Mouse (Mus musculus) heart, embryonic 15.5 days (tissue): ENCODE measurements around the gene Jmy. TPM values are rescaled to one million over a fixed set of nuclear protein-coding genes. Genes with fewer than 3 reads are reported as not detected.

Experiments used
- ATAC-seq: fragments of 200-750 bp; cut with Nextera tagmentation; replicated peaks from 2 replicates; pipeline ENCODE4 v1.8.0; 2017; ENCODE audit warnings: low read depth, moderate TSS enrichment; ENCODE audit not compliant: insufficient number of reproducible peaks, insufficient read depth, low FRiP score
- H3K27ac ChIP-seq: fragments of 300-500 bp; sonication (generic); 2 replicates; pipeline ENCODE4 v1.5.1; 2015; ENCODE audit warnings: mild to moderate bottlenecking, inconsistent platforms
- H3K27me3 ChIP-seq: fragments of 300-500 bp; sonication (generic); 2 replicates; pipeline ENCODE4 v1.6.1; 2015; ENCODE audit warnings: inconsistent platforms
- H3K36me3 ChIP-seq: fragments of 300-500 bp; sonication (generic); 2 replicates; pipeline ENCODE4 v1.6.1; 2015; ENCODE audit warnings: mild to moderate bottlenecking, inconsistent platforms
- H3K4me1 ChIP-seq: fragments of 300-500 bp; sonication (generic); replicated peaks from 2 replicates; pipeline ENCODE4 v1.6.1; 2015; ENCODE audit warnings: inconsistent platforms
- H3K4me2 ChIP-seq: fragments of 300-500 bp; sonication (generic); 2 replicates; pipeline ENCODE4 v1.6.1; 2015; ENCODE audit warnings: inconsistent platforms, mild to moderate bottlenecking, moderate library complexity
- H3K4me3 ChIP-seq: fragments of 300-500 bp; sonication (generic); 2 replicates; pipeline ENCODE4 v1.5.1; 2015; ENCODE audit warnings: mild to moderate bottlenecking, inconsistent platforms
- H3K9ac ChIP-seq: fragments of 300-500 bp; sonication (generic); 2 replicates; pipeline ENCODE4 v1.6.1; 2015; ENCODE audit warnings: mild to moderate bottlenecking, inconsistent platforms
- H3K9me3 ChIP-seq: fragments of 300-500 bp; sonication (generic); replicated peaks from 2 replicates; pipeline ENCODE4 v1.6.1; 2016; ENCODE audit warnings: inconsistent platforms
- WGBS: fragments of 180-500 bp; shearing (Covaris S2); methylation state at CpG from one replicate; pipeline ENCODE4 v1.1.7; 2015; ENCODE audit warnings: mixed read lengths; 5-methylcytosine and 5-hydroxymethylcytosine counted together
- polyA plus RNA-seq: library from polyadenylated mRNA; unstranded; fragments of >200 nt; fragmentation: Nextera tagmentation; extraction: Ambion mirVana; gene quantifications from 2 replicates; pipeline ENCODE4 v1.2.1, GENCODE M21; 2015

The Jmy gene
- polyA plus RNA-seq, 1 experiment from 2014 or later = 5.9 TPM

DNA sequence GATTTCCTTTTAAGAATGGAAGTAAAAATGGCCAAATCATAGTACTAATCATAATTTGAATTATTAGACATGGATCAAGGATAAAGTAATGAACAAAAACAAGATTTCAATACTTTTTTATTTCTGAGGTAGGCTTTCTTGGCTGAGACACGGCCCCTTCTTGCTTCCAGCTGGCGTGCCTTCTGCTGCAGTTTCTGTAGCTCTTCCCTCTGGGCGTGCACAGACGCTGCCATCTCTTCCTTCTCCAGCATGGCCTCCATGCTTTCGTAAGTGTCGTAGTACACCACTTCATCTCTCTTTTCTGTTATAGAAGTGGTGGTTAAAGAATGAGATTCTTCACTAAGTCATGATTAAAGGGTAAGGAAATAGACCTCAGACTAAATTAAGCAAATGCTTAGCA is 46.3 kb downstream of the Jmy start:
- Histone ChIP-seq H3K27ac (no peak overlapping the region), H3K9me3 (no peaks in the 10 kb centered on the region), H3K4me3 (no peak overlapping the region), H3K4me2 (no peak overlapping the region), H3K36me3 (peaks cover 34% of the 10 kb centered on the region), H3K4me1 (no peaks in the 10 kb centered on the region), H3K9ac (no peak overlapping the region), H3K27me3 (no peaks in the 10 kb centered on the region)
- no peak for ATAC-seq
- WGBS = 96% methylated on average over 6 of the region's 6 CpGs

DNA sequence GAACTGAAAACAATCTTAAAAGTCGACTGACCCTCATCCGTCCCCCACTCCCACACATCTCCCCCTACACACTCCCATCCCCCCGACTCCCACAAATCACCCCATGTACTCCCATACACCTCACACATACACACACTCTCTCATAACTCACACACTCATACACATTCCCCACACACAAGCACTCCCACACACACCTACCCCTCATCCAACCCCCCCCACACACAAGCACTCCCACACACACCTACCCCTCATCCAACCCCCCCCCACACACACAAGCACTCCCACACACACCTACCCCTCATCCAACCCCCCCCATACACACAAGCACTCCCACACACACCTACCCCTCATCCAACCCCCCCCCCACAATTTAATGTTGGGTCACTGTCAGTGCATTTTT is 59.4 kb downstream of the Jmy start:
- Histone ChIP-seq H3K4me1 (no peaks in the 10 kb centered on the region), H3K27ac (no peak overlapping the region), H3K4me2 (no peak overlapping the region), H3K4me3 (no peak overlapping the region), H3K9ac (no peak overlapping the region), H3K9me3 (no peaks in the 10 kb centered on the region), H3K27me3 (no peaks in the 10 kb centered on the region), H3K36me3 (peaks cover 20% of the 10 kb centered on the region)
- no peak for ATAC-seq
- 74% methylated on average over 3 of the region's 3 CpGs for WGBS

DNA sequence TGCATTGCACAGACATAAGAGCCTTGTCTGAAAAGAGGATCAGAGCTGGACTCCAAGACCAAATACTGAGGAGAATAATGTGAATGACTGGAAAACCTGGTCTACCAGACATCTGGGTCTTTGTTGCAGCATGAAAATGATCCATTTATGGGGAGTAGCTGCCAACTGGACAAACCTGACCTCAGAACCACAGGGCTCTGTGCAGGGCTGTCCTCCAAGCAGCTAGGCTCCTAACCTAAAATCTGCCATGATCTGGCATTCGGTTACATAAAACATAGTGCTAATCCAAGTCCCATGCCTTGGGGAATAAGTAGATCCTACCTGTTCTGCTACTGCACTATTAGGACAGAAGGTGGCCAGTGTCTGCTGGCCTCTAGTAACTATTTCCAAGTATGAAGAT is 70.4 kb downstream of the Jmy start:
- H3K4me2 ChIP-seq = no peak overlapping the region
- H3K27me3 ChIP-seq = no peaks in the 10 kb centered on the region
- no peaks in the 10 kb centered on the region for H3K9me3 ChIP-seq
- peaks cover 7% of the 10 kb centered on the region; the same call in 1 of the 2 replicates for H3K36me3 ChIP-seq
- ATAC-seq = no peak
- H3K9ac ChIP-seq = no peak overlapping the region
- WGBS = 97% methylated on average over 1 of the region's 1 CpGs
- H3K27ac ChIP-seq = no peak overlapping the region
- H3K4me3 ChIP-seq = no peak overlapping the region
- H3K4me1 ChIP-seq = 0 out of 2 replicates have a peak, but pooled peaks cover 2% of the 10 kb centered on the region

DNA sequence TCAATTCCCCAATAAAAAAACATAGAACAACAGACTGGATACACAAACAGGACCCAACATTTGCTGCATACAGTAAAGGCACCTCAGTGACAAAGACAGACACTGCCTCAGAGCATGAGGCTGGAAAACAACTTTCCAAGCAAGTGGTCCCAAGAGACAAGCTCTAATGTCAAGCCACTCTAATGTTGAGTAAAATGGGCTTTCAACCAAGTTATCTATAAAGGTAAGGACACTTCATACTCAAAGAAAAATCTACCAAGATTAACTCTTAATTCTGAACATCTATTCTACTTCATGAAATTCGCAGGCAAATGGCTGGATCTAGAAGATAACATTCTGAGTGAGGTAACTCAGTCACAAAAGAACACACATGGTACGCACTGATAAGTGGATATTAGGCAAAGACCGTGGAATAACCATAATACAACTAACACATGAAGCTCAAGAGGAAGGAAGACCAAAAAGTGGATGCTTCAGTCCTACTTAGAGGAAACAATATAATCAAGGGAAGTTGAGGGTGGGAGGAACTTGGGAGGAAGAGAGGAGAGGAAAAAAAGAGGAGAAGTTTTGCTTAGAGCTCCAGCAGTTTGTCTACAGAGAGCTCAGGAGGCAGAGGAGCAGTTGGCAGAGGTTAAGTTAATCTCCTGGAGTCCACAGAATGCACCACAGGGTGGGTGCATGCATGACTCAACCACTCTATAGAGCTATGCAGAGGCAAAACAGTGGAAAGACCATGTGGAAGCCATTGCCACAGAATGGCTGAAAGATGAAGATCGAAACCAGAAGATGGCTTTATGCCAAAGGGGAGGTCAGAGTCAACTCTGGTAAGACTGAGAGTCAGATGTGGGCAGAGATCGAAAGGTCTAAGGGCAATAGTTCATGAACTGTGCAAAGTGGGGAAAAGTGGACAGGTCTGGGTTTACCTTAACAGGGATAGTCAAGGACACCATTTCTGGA is 71.4 kb downstream of the Jmy start:
- Histone ChIP-seq H3K4me2 (no peak overlapping the region), H3K9me3 (no peaks in the 10 kb centered on the region), H3K4me1 (0 out of 2 replicates have a peak, but pooled peaks cover 2% of the 10 kb centered on the region), H3K9ac (no peak overlapping the region), H3K4me3 (no peak overlapping the region), H3K27ac (no peak overlapping the region), H3K36me3 (peaks cover 3% of the 10 kb centered on the region; the same call in 1 of the 2 replicates), H3K27me3 (no peaks in the 10 kb centered on the region)
- 85% methylated on average over 5 of the region's 5 CpGs for WGBS
- no peak for ATAC-seq

DNA sequence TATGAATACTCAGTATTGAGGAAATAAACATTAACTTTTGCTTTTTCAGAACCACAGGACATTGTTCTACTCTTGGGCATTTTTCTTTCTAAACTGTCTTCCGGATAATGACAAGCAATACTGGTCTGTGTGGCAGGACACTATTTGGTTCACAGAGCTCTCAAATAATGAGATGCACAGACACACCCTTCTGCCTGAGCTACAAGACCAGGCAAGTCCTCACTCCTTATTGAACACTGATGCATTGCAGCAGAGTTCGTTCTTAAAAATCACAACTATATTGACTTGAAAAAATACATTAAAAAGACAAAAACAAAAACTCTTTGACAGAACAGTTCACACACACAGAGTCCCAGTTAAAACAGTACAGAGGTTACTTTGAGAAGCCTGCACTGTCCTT is 76.4 kb downstream of the Jmy start:
- Histone ChIP-seq H3K4me3 (no peak overlapping the region), H3K27ac (no peak overlapping the region), H3K9me3 (no peaks in the 10 kb centered on the region), H3K9ac (no peak overlapping the region), H3K4me1 (no peaks in the 10 kb centered on the region), H3K27me3 (no peaks in the 10 kb centered on the region), H3K36me3 (no peaks in the 10 kb centered on the region), H3K4me2 (no peak overlapping the region)
- WGBS = 81% methylated on average over 2 of the region's 2 CpGs
- ATAC-seq = no peak

DNA sequence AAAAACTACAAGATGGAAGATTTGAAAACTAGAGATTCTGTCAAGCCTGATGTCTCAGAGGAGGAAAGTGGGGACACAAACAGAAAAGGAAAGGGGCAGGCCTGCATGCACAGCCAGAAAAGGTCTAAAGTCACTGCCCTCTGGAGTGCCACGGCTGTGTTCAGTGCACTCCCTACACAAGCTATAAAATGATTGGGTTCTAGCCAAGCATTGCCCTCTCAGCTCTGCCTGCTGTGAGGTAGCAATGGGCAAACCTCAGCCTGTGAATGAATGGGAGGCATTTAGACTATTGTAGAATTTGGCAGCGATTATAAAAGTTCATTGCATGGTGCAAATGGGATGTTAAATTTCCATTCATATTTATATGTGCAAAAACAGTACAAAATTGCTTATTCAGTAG is 79.8 kb downstream of the Jmy start:
- Histone ChIP-seq H3K4me2 (no peak overlapping the region), H3K4me1 (no peaks in the 10 kb centered on the region), H3K9me3 (no peaks in the 10 kb centered on the region), H3K9ac (no peak overlapping the region), H3K36me3 (no peaks in the 10 kb centered on the region; the same call in 1 of the 2 replicates), H3K27me3 (no peaks in the 10 kb centered on the region), H3K27ac (no peak overlapping the region), H3K4me3 (no peak overlapping the region)
- ATAC-seq = no peak
- WGBS = 79% methylated on average over 2 of the region's 2 CpGs

GRCm38 (mm10) chr13:93418292-93418691 is 81.3 kb downstream of the Jmy start:
- Histone ChIP-seq H3K9ac (no peak overlapping the region), H3K27me3 (no peaks in the 10 kb centered on the region), H3K27ac (no peak overlapping the region), H3K4me1 (no peaks in the 10 kb centered on the region), H3K4me3 (no peak overlapping the region), H3K36me3 (no peaks in the 10 kb centered on the region; the same call in 1 of the 2 replicates), H3K9me3 (no peaks in the 10 kb centered on the region), H3K4me2 (no peak overlapping the region)
- no peak for ATAC-seq
- 82% methylated on average over 2 of the region's 2 CpGs for WGBS

DNA sequence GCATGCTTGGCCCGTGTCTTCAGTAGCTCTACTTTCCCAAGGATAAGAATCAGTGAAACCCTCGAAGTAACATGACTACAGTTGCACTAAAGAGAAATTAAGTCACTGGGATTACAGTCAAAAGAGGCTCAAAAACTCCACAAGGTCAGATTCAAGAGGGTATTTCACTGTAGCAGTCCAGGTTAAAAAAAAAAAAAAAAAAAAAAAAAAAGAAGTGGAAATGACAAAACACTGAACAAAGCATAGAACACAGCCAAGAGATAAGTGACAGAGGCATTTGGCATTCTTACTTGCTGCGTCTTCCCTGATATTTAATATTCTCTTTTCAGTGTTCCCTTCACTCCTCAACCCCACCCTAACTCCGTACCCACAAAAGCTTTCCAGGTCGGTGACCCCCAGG is 84.6 kb downstream of the Jmy start:
- Histone ChIP-seq H3K9me3 (no peaks in the 10 kb centered on the region), H3K9ac (no peak overlapping the region), H3K36me3 (no peaks in the 10 kb centered on the region; the same call in 1 of the 2 replicates), H3K27me3 (no peaks in the 10 kb centered on the region), H3K4me3 (no peak overlapping the region), H3K27ac (no peak overlapping the region), H3K4me2 (no peak overlapping the region), H3K4me1 (0 out of 2 replicates have a peak, but pooled peaks cover 5% of the 10 kb centered on the region)
- 79% methylated on average over 5 of the region's 5 CpGs for WGBS
- ATAC-seq = no peak

GRCm38 (mm10) chr13:93410343-93410742 is 89.3 kb downstream of the Jmy start:
- Histone ChIP-seq H3K36me3 (peaks cover under 1% of the 10 kb centered on the region; the same call in 1 of the 2 replicates), H3K27me3 (no peaks in the 10 kb centered on the region), H3K4me1 (0 out of 2 replicates have a peak, but pooled peaks cover 5% of the 10 kb centered on the region), H3K27ac (peak overlapping the region; percentile 18; the same call in 1 of the 2 replicates), H3K4me3 (no peak overlapping the region), H3K9me3 (no peaks in the 10 kb centered on the region), H3K4me2 (no peak overlapping the region), H3K9ac (no peak overlapping the region)
- 63% methylated on average over 4 of the region's 4 CpGs for WGBS
- ATAC-seq = no peak

DNA sequence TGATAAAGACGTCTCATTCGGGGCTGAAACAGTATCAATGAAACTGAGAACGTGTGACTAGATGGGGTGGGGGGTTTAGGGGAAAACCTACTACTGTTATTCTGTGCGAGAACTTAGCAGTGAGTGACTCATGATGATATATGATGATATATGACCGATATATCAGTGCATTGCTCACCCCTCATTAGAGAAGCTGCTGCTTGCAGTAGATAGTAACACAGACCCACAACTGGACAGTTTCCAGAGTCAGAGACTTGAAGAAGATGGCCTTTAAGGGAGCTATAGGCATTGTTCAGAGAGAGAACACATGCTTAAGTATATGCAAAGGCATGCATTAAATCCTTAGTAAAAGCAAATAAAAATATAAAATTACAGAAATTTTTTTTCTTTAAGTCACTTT is 92.8 kb downstream of the Jmy start:
- H3K27ac ChIP-seq = no peak overlapping the region
- no peak overlapping the region for H3K9ac ChIP-seq
- H3K4me3 ChIP-seq = no peak overlapping the region
- peaks cover 8% of the 10 kb centered on the region; the same call in 1 of the 2 replicates for H3K4me1 ChIP-seq
- no peaks in the 10 kb centered on the region for H3K9me3 ChIP-seq
- H3K27me3 ChIP-seq = no peaks in the 10 kb centered on the region
- 59% methylated on average over 5 of the region's 5 CpGs for WGBS
- H3K36me3 ChIP-seq = peaks cover 4% of the 10 kb centered on the region; the same call in 1 of the 2 replicates
- no peak for ATAC-seq
- no peak overlapping the region for H3K4me2 ChIP-seq

DNA sequence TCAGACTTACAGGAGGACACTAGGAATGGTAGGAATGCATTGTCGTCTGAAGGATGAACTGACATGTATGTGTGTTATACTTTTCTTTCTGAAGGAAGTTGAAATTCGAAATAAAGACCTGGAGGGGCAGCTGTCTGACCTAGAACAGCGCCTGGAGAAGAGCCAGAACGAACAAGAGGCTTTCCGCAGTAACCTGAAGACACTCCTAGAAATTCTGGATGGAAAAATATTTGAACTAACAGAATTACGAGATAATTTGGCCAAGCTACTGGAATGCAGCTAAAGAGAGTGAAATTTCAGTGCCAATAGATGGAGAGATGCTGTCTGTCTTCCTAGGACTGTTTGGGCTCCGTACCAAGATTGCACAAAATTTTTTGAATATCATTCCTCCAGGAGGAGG is 97.7 kb downstream of the Jmy start:
- 81% methylated on average over 7 of the region's 7 CpGs for WGBS
- Histone ChIP-seq H3K4me3 (no peak overlapping the region), H3K36me3 (peaks cover 16% of the 10 kb centered on the region; the same call in 1 of the 2 replicates), H3K4me1 (peaks cover 7% of the 10 kb centered on the region; the same call in 1 of the 2 replicates), H3K4me2 (no peak overlapping the region), H3K27ac (no peak overlapping the region), H3K27me3 (no peaks in the 10 kb centered on the region), H3K9ac (no peak overlapping the region), H3K9me3 (peaks cover 6% of the 10 kb centered on the region)
- ATAC-seq = no peak
